Mouse (Mus musculus): ENCODE data around the gene Mta3. TPM values are rescaled to one million over a fixed set of nuclear protein-coding genes. Genes with fewer than 3 reads are reported as not detected.

Mta3 gene
- total RNA-seq, 2 experiments from 2014 or later = 103 to 108 TPM

DNA sequence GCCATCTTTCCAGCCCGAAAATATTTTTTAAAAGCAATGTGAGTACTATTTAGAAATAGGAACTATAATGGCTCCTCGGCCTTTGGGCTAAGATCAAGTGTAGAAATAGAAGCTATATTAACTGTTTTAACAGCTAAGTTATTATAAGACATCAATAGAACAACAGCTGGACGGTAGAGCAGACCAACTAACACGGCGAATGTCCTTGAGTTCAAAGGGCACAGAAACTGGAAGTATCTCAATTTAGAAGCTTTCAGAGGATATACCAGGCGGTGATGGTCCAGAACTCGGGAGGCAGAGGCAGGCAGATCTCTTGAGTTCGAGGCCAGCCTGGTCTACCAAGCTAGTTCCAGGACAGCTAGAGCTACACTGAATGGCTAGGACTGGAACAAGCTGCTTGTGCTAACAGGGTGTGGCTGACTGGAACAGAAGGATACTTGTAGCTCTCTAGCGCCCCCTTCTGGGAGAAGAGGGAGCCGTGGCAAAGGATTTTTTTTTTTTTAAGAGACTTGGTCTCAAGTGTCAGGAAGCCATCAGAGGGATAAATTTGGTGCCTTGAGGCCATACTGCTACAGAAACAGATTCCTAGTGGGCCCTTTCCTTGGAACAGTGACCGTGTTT, 101.9 kb downstream of the Mta3 start:
- peak; percentile 11 to 58 for DNase-seq (ENCODE audit: low spot score in 2 of 2)

DNA sequence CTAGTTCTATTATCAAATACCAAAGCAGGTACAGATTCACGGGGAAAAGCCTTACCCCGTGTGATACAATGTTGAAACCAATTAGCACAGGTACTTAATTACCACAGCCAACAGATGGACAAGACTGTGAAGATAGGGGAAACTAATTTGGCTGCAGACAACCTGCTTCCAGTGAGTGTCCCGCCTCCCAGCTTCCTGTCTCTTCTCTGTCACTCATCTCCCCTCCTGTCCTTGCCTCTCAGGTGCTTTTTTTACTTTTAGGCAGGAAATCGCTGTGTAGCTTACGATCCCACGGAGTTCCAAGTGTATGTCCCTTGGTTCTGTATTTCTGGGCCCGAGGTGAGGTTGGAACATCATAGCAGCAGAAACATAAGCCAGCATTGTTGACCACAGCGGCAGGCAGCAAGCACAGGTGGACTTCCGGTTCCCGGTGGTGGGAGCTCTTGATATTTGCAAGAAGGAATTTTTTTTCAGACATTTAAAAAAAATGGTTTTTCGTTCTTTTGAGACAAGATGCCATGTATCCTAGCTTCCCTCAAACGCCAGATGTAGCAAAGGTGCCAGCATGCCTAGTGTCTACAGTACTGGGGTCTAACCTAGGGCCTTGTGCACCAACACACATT, 102.6 kb downstream of the Mta3 start:
- no peak for DNase-seq (ENCODE audit: low spot score in 2 of 2)

DNA sequence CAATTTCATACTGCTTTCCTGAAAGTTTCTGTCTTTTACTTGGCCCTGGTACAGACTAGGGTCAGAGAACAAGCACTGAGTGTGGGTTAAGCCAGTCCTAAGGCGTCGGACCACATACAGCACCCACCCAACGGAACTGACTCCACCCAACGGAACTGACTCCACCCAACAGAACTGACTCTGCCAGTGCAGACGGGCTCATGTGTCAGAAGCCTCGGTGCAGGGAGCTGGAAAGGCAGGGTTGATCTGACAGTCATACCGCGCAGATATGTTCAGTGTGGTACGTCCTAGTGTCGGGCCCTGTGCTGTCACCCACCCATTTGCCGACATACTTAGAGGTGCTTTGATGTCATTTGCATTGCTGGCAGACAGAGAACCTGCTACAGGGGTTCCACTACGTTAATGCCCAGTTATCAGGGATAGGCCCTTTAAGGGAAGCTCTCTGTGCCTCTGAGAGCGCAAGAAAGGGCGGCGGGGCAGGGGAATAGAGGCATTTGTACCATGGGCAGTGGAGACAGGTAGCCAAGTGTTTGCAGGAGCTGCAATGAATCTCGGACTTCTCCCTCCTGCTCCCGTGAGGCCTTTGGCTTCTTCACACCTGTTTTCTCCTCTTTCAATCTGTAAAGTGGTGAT, 103.3 kb downstream of the Mta3 start:
- no peak for DNase-seq (ENCODE audit: low spot score in 2 of 2)

DNA sequence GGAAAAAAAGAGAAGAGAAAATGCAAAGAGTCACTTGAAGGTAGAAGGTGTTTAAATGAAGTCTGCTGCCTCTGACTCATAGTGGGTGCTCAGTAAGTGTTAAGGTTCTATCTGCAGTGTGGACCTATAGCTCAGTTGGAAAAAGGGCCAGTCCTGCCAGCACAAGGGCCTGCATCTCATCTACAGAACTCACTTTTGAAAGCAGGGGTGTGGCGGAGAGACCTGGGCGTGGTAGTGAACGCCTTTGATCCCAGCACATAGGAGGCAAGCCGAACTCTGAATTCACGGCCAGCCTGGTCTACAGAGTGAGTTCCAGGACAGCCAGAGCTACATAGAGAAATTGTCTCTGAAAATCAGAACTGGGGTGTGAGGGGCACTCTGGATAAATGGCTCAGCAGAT, 104.3 kb downstream of the Mta3 start:
- no peak for DNase-seq (ENCODE audit: low spot score in 2 of 2)

DNA sequence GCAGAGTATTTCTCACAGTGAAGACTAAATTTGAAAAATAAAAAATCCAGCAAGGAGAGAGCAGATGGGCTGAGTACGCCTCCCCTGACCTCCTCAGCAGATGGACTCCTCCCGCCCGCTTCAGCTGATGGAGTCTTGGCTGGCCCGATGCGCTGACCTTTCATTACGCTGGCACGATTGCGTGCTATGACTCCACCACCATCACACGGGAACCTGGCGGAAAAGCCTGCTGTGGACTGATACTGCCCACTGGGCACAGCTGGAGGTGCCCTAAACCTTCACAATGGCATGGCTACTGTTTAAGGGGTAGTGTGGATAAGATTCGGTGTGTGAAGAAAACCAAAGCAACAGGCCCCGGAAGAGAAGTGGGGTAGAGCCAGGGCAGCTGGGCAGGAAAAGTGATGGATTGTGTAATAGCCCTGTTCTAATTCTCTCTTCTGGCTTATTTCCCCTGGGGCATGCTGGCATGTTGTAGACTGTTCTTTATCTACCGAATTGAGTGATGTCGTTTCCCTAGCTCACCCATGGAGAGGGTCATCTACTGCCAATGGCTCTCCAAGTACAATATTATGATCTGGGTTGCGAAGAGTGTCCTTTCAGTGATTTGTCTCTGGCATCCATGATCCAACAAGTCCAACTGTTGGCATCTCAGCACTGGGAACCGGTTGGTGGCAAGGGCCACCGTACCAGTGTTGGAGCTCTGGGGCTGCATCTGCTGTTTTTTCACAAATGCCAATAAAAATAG, 106.4 kb downstream of the Mta3 start:
- no peak for DNase-seq (ENCODE audit: low spot score in 2 of 2)

DNA sequence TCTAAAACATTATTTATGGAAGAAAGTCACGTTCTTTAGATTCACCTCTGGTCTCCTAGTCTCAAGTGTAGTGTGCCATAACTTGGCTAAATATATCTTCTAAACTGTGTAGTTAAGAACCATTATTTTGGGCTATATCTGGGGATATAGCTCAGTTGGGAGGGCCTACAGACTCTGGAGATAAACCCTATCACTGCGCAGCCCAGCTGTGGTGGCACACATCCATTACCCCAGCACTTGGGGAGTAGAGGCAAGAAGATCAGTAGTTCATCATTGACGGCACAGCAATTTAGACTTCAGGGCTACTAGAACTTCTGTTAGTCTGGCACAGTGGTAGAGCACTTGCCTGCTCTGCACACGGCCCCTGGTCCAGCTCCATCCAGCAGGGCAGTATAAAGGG, 107.1 kb downstream of the Mta3 start:
- no peak for DNase-seq (ENCODE audit: low spot score in 2 of 2)

DNA sequence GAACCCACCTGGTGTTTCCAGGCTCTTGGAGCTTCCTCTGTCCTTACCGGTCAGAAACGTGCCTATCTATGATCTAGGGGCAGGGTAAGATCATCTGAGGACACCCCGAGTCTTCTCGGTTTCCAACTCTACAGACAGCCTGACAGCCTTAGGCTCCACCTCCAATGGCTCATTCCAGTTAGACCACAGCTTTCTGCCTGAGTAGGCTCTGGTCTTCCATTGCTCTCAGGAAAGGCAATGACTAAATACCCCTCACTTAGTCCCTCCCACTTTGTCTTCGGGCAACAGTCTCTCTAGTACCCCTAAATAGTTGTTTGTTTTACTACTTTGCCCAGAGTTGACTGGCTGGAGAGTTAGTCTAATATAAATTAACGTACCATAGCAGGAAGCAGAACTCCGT, 111.0 kb downstream of the Mta3 start:
- DNase-seq (ENCODE audit: low spot score in 2 of 2) = no peak

DNA sequence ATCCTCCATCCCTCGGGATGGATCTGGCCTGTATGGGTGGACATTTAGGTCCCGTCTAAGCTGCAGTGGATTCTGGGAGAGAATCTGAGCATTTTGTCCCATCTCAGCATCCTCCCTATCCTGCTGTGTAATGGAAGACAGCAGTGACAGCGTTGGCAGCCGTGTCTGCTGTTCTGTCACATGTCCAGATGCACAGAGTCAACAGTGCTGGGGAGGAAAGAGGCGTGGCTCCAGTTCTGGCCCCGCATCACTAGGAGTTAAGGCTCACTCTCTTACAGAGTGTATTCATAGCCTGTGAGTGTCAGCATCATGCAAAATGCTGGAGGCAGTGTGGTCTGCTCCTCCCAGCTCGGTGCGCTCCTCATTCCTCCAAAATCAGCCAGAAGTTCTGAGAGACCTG, 113.5 kb downstream of the Mta3 start:
- no peak for DNase-seq (ENCODE audit: low spot score in 2 of 2)

DNA sequence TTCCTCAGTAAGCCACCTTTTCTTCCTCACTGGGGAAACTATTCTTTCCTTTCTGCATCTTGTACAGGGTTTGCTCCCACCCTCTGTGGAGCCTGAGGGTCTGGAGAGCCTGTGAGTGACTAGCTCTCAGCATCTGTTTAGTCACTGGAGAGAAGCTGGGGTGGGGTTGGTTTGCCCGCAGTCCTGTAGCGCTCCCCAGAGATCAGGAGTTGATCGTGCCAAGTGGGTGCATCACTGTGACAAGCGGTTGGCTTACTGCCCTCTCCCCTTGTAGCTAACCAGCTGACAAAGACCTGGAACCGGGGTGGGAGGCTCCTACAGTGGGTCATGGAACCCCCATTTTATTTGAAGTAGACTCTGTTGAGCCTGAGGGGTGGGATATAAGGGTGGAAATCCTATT, 114.7 kb downstream of the Mta3 start:
- DNase-seq (ENCODE audit: low spot score in 2 of 2) = no peak

DNA sequence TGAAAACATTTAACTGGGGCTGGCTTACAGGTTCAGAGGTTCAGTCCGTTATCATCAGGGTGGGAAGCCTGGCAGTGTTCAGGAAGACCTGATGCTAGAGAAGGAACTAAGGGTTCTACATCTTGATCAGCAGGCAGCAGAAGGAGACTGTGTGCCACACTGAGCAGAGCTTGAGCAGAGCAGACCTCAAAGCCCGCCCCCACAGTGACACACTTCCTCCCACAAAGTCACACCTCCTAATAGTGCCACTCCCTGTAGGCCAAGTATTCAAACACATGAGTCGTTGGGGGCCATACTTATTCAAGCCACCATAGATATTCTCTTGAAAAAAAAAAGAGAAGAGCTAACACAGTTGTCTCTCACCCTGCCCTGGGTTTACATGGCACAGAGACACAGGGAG, 115.9 kb downstream of the Mta3 start:
- no peak for DNase-seq (ENCODE audit: low spot score in 2 of 2)

DNA sequence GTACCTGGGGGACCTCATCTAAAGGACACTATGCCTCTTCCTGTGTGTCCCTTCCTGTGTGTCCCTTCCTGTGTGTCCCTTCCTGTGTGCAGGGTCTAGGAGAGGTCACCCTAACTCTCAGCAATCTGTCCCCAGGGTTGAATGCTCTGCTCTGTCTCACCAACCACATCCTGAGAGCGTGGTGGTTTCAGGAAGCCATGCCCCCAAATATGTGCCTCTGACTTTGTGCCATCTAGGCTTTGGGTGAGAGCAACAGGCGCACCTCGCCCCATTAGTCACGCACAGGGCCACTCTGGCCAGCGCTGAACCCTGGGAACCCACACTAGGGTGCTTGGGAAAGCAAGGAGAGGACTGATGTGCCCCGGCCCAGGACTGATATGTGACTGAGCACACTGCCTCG, 117.9 kb downstream of the Mta3 start:
- no peak for DNase-seq (ENCODE audit: low spot score in 2 of 2)

DNA sequence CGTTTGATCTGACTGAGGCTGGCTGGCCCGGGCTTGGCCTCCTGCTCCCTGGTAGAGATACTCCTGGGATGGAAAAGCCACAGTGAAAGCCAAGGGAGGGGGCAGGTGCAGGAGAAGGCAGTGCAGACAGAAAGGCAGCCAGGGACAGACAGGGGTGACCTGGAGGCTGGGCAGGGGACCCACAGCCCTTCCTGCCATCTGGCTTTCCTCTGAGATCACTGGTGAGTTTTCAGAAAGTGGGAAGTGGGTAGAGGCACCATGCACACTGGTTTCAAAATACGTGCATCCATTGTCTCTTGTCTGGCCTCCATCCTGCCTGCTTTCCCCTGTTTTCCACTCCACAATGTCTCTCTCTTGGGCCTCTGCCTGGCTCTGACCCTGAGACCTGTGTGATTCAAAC, 123.4 kb downstream of the Mta3 start:
- no peak for DNase-seq (ENCODE audit: low spot score in 2 of 2)

DNA sequence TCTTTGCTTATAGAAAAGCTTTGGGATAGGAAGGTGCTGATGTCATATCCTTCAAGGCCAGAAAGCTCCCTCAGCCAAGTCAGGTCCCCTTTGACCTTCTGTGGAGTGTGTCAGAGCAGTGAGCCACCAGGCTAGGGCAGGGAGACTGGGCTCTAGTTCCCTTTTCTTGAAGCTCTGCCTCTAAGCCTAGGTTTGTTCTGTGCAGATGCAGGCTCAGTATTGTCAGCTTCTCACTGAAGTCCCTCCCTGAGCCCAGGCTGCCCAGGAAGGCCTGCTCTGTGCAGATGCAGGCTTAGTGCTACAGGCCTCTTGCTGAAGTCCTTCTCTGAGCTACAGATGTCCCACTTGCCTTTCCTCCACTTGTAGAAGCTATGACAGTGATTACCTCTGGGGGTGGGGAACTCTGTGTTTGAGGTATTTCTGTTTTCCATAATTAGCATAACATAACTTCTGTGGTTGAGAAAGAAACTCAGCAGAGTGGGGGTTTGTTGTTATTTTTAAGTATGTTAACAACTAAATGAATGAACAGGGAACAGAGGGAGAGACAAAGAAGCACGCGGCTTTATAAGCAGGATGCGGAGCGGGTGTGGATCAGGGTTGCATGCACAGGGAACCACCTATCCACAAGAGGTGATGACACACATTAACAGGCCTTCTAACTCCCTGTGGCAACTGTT, 124.8 kb downstream of the Mta3 start:
- DNase-seq (ENCODE audit: low spot score in 2 of 2) = no peak

DNA sequence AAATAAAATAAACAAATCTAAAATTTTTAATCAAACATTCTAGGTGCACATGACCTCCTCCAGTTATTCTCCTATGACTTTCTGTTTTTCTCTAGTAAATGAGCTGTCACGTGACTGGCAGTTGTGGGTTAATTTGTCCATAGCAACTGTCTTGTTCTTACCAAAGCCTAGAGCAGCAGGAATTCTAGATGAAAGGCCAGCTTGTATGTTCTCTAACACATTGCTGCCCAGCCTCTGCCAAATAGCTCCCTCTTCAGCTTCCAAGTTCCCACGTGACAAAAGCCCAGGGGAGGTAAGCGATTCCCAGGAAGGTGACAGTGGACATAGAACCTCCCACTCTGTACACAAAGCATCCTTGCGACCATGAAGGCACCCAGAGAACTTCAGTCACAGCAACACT, 128.2 kb downstream of the Mta3 start:
- no peak for DNase-seq (ENCODE audit: low spot score in 2 of 2)

DNA sequence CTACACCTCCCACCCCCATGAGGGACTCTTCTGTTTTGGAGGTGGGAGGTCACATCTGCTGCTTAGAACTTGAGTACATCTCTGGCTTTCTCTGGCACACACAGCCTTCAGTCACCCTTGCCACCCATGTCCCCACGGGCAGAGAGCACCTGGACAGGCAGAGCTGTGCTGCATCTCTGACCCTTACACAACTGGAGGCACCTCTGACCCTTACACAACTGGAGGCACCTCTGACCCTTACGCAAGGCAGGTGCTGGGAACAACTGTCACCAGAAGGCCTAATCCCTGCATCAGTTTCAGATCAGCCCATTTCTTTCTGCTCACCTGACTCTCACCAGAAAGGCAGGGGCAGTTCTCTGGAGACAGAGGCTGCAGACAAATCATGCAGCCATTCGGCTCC, 130.1 kb downstream of the Mta3 start:
- DNase-seq (ENCODE audit: low spot score in 2 of 2) = no peak

DNA sequence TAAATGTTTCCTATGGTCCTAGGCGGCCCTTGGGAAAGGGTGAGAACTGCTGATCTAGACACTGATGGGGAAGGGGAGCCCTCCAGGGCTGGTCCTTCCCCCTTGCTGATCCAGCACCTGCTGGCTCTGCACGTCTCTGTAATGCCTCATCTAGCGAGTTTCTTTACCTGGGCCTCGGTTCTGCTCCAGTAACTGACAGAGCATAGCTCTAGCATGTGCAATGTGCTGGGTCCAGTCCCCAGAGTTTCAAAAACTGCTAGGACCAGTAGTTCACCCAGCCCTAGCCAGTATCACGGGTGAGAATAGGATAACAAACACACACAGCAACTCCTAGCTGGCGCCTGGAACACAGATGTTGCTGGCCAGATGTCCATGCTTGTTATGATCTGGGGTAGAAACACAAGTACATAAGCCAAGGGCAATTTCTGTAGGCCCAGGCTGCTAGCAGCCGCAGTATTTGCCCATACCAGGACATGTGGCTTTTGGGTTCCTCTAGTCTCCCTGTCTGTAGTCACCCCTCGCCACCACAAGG, 131.8 kb downstream of the Mta3 start:
- no peak for DNase-seq (ENCODE audit: low spot score in 2 of 2)

DNA sequence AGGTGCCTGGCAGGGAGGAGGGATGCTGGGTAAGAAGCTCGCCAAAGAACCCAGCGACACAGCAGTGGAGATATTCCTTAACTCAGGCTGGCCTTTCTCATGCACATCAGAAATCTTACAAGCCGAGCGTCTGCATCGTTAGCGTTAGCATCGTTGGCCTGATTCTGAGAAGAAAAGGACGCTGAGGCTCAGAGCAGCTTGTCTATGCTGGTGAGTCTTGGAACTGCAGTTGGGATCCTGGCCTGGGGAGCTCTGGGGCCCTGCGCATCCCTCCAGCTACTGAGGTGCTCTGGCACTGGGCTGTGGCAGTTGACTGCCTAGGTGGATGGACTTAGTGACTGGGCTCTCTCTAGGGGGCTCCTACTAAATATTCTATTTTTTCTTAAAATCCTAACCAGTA, 133.2 kb downstream of the Mta3 start:
- no peak for DNase-seq (ENCODE audit: low spot score in 2 of 2)

DNA sequence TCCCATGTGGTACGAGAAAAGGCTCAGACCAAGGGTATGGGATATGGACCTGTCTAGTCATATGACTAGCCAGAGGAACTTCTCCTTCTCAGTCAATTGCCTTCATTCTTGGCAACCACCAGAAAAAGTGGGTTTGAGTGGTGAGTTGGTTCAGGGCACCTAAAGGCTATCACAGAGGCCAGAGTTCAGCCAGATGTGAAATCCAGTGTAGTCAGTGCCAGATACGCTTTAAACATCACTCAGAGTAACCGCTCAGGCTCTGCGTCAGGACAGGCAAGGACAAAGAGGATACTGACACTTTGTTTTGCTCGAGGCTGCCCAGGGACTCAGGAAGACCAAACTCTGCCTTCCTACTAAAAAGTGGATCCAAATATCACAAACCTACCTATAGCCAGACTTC, 135.0 kb downstream of the Mta3 start:
- no peak for DNase-seq (ENCODE audit: low spot score in 2 of 2)

DNA sequence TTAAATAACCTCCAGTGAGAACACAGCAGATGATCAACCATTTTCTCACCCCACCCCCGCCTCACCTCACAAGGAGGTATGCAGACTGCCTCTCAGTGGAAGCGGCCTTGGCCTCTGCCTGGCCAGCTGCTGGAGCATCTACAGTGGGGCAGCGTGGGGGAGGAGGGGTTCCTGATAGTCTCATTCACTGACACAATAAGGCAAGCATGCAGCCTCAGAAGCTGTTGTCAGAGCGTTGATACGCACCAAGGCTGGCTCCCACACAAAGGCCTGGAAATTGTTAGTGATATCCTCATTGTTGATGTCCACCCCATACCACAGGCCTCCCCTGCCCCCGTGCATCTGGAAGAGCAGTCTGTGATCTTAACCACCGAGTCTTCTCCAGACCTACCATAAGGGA, 137.8 kb downstream of the Mta3 start:
- no peak for DNase-seq (ENCODE audit: low spot score in 2 of 2)

DNA sequence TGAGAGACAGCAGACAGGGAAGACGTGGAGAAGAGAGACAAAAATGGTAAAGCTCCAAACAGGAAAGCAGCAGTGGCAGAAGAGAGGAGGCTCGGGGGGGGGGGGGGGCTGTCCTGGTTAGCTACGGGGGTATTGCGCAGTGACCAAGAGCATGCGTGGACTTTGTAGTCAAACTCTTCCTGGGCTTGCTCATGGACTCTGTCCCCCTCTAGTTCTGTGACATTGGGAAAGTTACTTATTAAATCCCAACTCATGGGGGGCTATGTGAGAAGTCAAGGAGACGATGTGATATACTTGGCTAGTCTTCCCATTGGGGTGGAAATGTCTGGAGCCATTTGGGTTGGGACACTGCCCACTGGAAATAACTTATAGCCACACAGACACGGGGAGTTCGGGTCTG, 139.6 kb downstream of the Mta3 start:
- DNase-seq (ENCODE audit: low spot score in 2 of 2) = no peak

DNA sequence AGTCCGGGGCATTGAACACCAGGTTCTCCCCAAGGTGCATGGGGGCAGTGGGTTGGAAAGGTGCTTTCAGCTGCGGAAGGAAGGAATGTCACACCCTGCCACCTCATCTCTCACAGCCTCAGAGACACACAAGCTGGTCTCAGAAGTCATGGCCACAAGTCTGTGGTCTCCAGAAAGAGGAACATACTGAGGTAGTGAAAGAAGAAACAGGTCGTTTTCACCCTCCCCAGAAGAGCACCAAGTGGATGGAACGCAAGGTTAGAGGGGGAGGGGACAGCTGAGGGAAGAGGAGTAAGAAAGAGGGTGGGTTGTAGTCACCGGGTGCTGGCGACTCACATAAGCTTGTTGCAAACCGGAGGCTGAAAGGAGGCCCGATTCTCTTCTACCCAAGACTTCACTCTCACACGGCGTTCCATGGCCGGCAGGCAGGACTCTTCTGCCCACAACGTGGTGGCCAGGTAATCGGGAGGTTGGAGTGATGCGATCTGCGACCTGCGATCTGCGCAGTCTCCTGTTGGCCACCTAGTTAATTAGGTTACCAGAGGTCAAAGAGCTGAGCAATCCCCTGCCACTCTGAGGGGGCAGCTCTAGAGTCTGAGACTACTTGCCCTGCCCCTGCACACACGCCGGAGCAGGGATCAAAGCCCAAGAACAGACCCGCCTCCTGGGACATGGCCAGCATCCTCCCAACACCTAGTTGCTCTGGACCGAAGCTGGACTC, 140.5 kb downstream of the Mta3 start:
- DNase-seq (ENCODE audit: low spot score in 2 of 2) = no peak

All from adrenal gland, postnatal 4 days (tissue).